Mouse (Mus musculus) CH12.LX (cell line): ENCODE results near the gene Hebp1. TPM values are rescaled to one million over a fixed set of nuclear protein-coding genes. Genes with fewer than 3 reads are reported as not detected.

ENCODE experiments used
- DNase-seq: peaks from one replicate; pipeline ENCODE4 v3.0.0-alpha.2; 2013; ENCODE audit errors: extremely low read depth
- H3K27ac ChIP-seq: 2 replicates; pipeline ENCODE4 v1.5.1; 2012; ENCODE audit warnings: low read depth, mild to moderate bottlenecking, control low read depth, moderate library complexity; ENCODE audit not compliant: insufficient read depth
- H3K27me3 ChIP-seq: replicated peaks from 2 replicates; pipeline ENCODE3; 2012; ENCODE audit warnings: inconsistent platforms
- H3K36me3 ChIP-seq, 2 experiments: replicated peaks in 1 of 2; 2 replicates each; pipeline versions ENCODE3 to v1.6.1; 2012; ENCODE audit warnings: inconsistent platforms in 1 of 2, low read length in 1 of 2, mild to moderate bottlenecking in 1 of 2, mixed read lengths in 1 of 2, moderate library complexity in 1 of 2; ENCODE audit not compliant: control insufficient read depth in 1 of 2, insufficient read depth in 1 of 2
- H3K4me1 ChIP-seq, 2 experiments: 2 replicates each; pipeline ENCODE4 v1.6.1; 2012; ENCODE audit warnings: inconsistent platforms in 1 of 2, moderate library complexity in 1 of 2; ENCODE audit not compliant: insufficient read depth in 2 of 2, control insufficient read depth in 1 of 2
- H3K4me2 ChIP-seq: 2 replicates; pipeline ENCODE4 v1.6.1; 2012; ENCODE audit warnings: low read depth, mild to moderate bottlenecking, control low read depth; ENCODE audit not compliant: poor library complexity, insufficient read depth, severe bottlenecking
- H3K4me3 ChIP-seq, 3 experiments: fragments of 150-350 bp in 1 of 3; sonication (generic) in 1 of 3; replicated peaks in 1 of 3; 2 replicates each; pipeline versions ENCODE3 to v1.5.1; 2011 to 2012; ENCODE audit warnings: low read depth in 2 of 3, low read length in 2 of 3, mild to moderate bottlenecking in 2 of 3, moderate library complexity in 2 of 3, control low read depth in 1 of 3, improper control_type of control experiment in 1 of 3, inconsistent platforms in 1 of 3, mixed read lengths in 1 of 3; ENCODE audit not compliant: poor library complexity in 1 of 3
- H3K79me2 ChIP-seq: replicated peaks from 2 replicates; pipeline ENCODE4 v1.6.1; 2012; ENCODE audit warnings: mild to moderate bottlenecking, moderate library complexity; ENCODE audit not compliant: control insufficient read depth, poor library complexity, insufficient read depth, severe bottlenecking; ENCODE audit errors: extremely low read depth
- H3K9ac ChIP-seq: 2 replicates; pipeline ENCODE4 v1.6.1; 2012; ENCODE audit warnings: low read depth, mild to moderate bottlenecking, control low read depth, moderate library complexity; ENCODE audit not compliant: insufficient read depth
- H3K9me3 ChIP-seq: replicated peaks from 2 replicates; pipeline ENCODE3; 2012; ENCODE audit warnings: low read length, inconsistent platforms, mixed read lengths
- BHLHE40 ChIP-seq: IDR thresholded peaks from 2 replicates; pipeline ENCODE4 v1.6.1; 2011; ENCODE audit warnings: mild to moderate bottlenecking, low read depth, low read length, improper control_type of control experiment
- CHD1 ChIP-seq: IDR thresholded peaks from 2 replicates; pipeline ENCODE4 v1.6.1; 2012; ENCODE audit warnings: low read depth, low read length, improper control_type of control experiment, inconsistent platforms
- CHD2 ChIP-seq: IDR thresholded peaks from 2 replicates; pipeline ENCODE4 v1.6.1; 2011; ENCODE audit warnings: low read length, improper control_type of control experiment
- CTCF ChIP-seq, 2 experiments: IDR thresholded peaks in 1 of 2; conservative IDR thresholded peaks in 1 of 2; 2 replicates each; pipeline ENCODE4 v1.5.1; 2011 to 2012; ENCODE audit warnings: low read depth in 2 of 2, low read length in 2 of 2, improper control_type of control experiment in 1 of 2, inconsistent platforms in 1 of 2, mild to moderate bottlenecking in 1 of 2, moderate library complexity in 1 of 2
- E2F4 ChIP-seq: IDR thresholded peaks from 2 replicates; pipeline ENCODE4 v1.6.1; 2011; ENCODE audit warnings: low read depth, low read length, improper control_type of control experiment; ENCODE audit not compliant: insufficient replicate concordance
- EP300 ChIP-seq: IDR thresholded peaks from 2 replicates; pipeline ENCODE4 v1.6.1; 2011; ENCODE audit warnings: low read length, improper control_type of control experiment
- ETS1 ChIP-seq: conservative IDR thresholded peaks from 2 replicates; pipeline ENCODE4 v1.6.1; 2012; ENCODE audit warnings: low read depth, mild to moderate bottlenecking, inconsistent platforms, low read length, improper control_type of control experiment, moderate library complexity
- JUND ChIP-seq: conservative IDR thresholded peaks from 2 replicates; pipeline ENCODE4 v1.6.1; 2011; ENCODE audit warnings: low read depth, low read length, improper control_type of control experiment
- MAX ChIP-seq: IDR thresholded peaks from 2 replicates; pipeline ENCODE4 v1.6.1; 2011; ENCODE audit warnings: low read length, improper control_type of control experiment
- MEF2A ChIP-seq: IDR thresholded peaks from 2 replicates; pipeline ENCODE4 v1.6.1; 2014; ENCODE audit warnings: low read depth, mild to moderate bottlenecking, inconsistent platforms, low read length, improper control_type of control experiment, borderline replicate concordance
- MXI1 ChIP-seq: IDR thresholded peaks from 2 replicates; pipeline ENCODE4 v1.6.1; 2011; ENCODE audit warnings: mild to moderate bottlenecking, low read depth, low read length, improper control_type of control experiment
- MYC ChIP-seq: IDR thresholded peaks from 2 replicates; pipeline ENCODE4 v1.6.1; 2011; ENCODE audit warnings: low read depth, mild to moderate bottlenecking, improper control_type of control experiment, low read length
- POLR2A ChIP-seq: IDR thresholded peaks from 2 replicates; pipeline ENCODE4 v1.6.1; 2011; ENCODE audit warnings: low read depth, mild to moderate bottlenecking, improper control_type of control experiment, low read length
- POLR2AphosphoS2 ChIP-seq: IDR thresholded peaks from 2 replicates; pipeline ENCODE4 v1.6.1; 2011; ENCODE audit warnings: low read depth, low read length, improper control_type of control experiment
- SIN3A ChIP-seq: IDR thresholded peaks from 2 replicates; pipeline ENCODE4 v1.6.1; 2012; ENCODE audit warnings: low read length, improper control_type of control experiment, inconsistent platforms
- SMC3 ChIP-seq: IDR thresholded peaks from 2 replicates; pipeline ENCODE4 v1.6.1; 2011; ENCODE audit warnings: low read depth, low read length, improper control_type of control experiment
- ZC3H11A ChIP-seq: IDR thresholded peaks from 2 replicates; pipeline ENCODE4 v1.6.1; 2012; ENCODE audit warnings: low read depth, mild to moderate bottlenecking, inconsistent platforms, low read length, improper control_type of control experiment
- ZKSCAN1 ChIP-seq: IDR thresholded peaks from 2 replicates; pipeline ENCODE4 v1.6.1; 2012; ENCODE audit warnings: low read depth, inconsistent platforms, low read length, improper control_type of control experiment, borderline replicate concordance
- ZNF384 ChIP-seq: IDR thresholded peaks from 2 replicates; pipeline ENCODE4 v1.6.1; 2012; ENCODE audit warnings: low read depth, low read length, improper control_type of control experiment, inconsistent platforms
- dilution Hi-C: fragments of 300-500 bp; cut with MboI; formaldehyde crosslinking; loops from 2 replicates; pipeline ENCODE4 v1.14.3; 2020; ENCODE audit warnings: low sequenced_read_pairs; ENCODE audit not compliant: extremely low pct_unique_long_range_greater_than_20kb, extremely low pct_ligation_motif_present
- in situ Hi-C: fragments of 300-500 bp; cut with MboI; formaldehyde crosslinking; loops from 3 replicates; pipeline ENCODE4 v1.14.3; 2019; ENCODE audit warnings: low sequenced_read_pairs, low pct_ligation_motif_present, low pct_unique_long_range_greater_than_20kb, mixed read lengths
- polyA plus RNA-seq: library from polyadenylated mRNA; unstranded; fragments of >175 nt; gene quantifications from 2 replicates; pipeline ENCODE4 v1.2.1, GENCODE M21; 2012; ENCODE audit warnings: low read depth; ENCODE audit not compliant: insufficient read length
- total RNA-seq, 2 experiments: library from RNA; depleted of rRNA; stranded (reverse); fragments of 300-350 nt in 1 of 2; fragments of >200 nt in 1 of 2; gene quantifications; 2 replicates each; pipeline ENCODE4 v1.2.3; 2012 to 2014

Gene Hebp1
- total and polyA plus RNA-seq, 3 experiments = not detected

GRCm38 (mm10) chr6:135202668-135203067 is 4.8 kb upstream of the Hebp1 start:
- Histone ChIP-seq H3K4me3 (no peak overlapping the region), H3K27ac (no peak overlapping the region), H3K36me3 (no peaks in the 10 kb centered on the region), H3K9me3 (no peaks in the 10 kb centered on the region), H3K9ac (no peak overlapping the region), H3K27me3 (no peaks in the 10 kb centered on the region), H3K79me2 (no peaks in the 10 kb centered on the region), H3K4me1 (no peaks in the 10 kb centered on the region), H3K4me2 (no peak overlapping the region)
- DNase-seq = no peak
- in situ Hi-C loops = no loop called here
- dilution Hi-C loops = no loop called here
- TF ChIP-seq CTCF (conservative IDR thresholded peaks at IDR 0.05 in 1 of 2, IDR thresholded peaks at IDR 0.05 in 1 of 2; ENCODE audit: low read depth in 2 of 2, low read length in 2 of 2) (0 out of 4 replicates have a peak, but pooled peaks of 1 of the 2 experiments have one; percentile 3), MAX (no peak)

GRCm38 (mm10) chr6:135200122-135200957 is 2.5 kb upstream of the Hebp1 start:
- no peak for DNase-seq
- in situ Hi-C loops = no loop called here
- no peaks in the 10 kb centered on the region for H3K36me3 ChIP-seq
- no peaks in the 10 kb centered on the region for H3K27me3 ChIP-seq
- dilution Hi-C loops = no loop called here
- H3K27ac ChIP-seq = no peak overlapping the region
- no peak overlapping the region for H3K9ac ChIP-seq
- peaks cover 0 to 3% of the 10 kb centered on the region in 2 experiments; a peak in 1 of 4 replicates for H3K4me1 ChIP-seq
- no peaks in the 10 kb centered on the region for H3K9me3 ChIP-seq
- no peaks in the 10 kb centered on the region for H3K79me2 ChIP-seq
- TF ChIP-seq SIN3A (no peak), ZC3H11A (no peak), ZNF384 (no peak), POLR2A (no peak), CHD2 (no peak)
- H3K4me3 ChIP-seq = no peak overlapping the region
- H3K4me2 ChIP-seq = no peak overlapping the region

- no peak overlapping the region for H3K4me3 ChIP-seq
- H3K27ac ChIP-seq = no peak overlapping the region
- dilution Hi-C loops = no loop called here
- no peak overlapping the region for H3K4me2 ChIP-seq
- H3K27me3 ChIP-seq = no peaks in the 10 kb centered on the region
- no peaks in the 10 kb centered on the region for H3K9me3 ChIP-seq
- TF ChIP-seq SIN3A = no peak
- no peak for TF ChIP-seq MXI1
- TF ChIP-seq CHD1 = no peak
- TF ChIP-seq E2F4 = no peak
- no peak for TF ChIP-seq ZC3H11A
- no peak for TF ChIP-seq MEF2A
- no peak for TF ChIP-seq ZKSCAN1
- TF ChIP-seq BHLHE40 = no peak
- no peak for TF ChIP-seq MYC
- TF ChIP-seq EP300 = no peak
- TF ChIP-seq JUND = no peak
- no peak for TF ChIP-seq MAX
- TF ChIP-seq POLR2AphosphoS2 = no peak
- no peak for TF ChIP-seq SMC3
- no peak for TF ChIP-seq ETS1
- no peak for TF ChIP-seq ZNF384
- TF ChIP-seq, all 38 proteins: peak for 0
- Histone ChIP-seq H3K79me2 (no peaks in the 10 kb centered on the region), H3K9ac (no peak overlapping the region), H3K36me3 (no peaks in the 10 kb centered on the region), H3K4me1 (peaks cover 0 to 17% of the 10 kb centered on the region in 2 experiments; a peak in 2 of 4 replicates)
- in situ Hi-C loops = no loop called here
- no peak for DNase-seq
These were observed 904 bp upstream of the Hebp1 start for GRCm38 (mm10) chr6:135198726-135199125.
